Mouse (Mus musculus) hindbrain, embryonic 10.5 days (tissue): ENCODE results near the gene Adamts1. TPM values are rescaled to one million over a fixed set of nuclear protein-coding genes. Genes with fewer than 3 reads are reported as not detected.

Source experiments
- DNase-seq: peaks from one replicate; pipeline ENCODE4 v3.0.0-alpha.2; 2017; ENCODE audit warnings: low spot score
- H3K27ac ChIP-seq: fragments of 300-500 bp; sonication (generic); 2 replicates; pipeline ENCODE4 v1.5.1; 2016; ENCODE audit warnings: mild to moderate bottlenecking, moderate library complexity
- H3K27me3 ChIP-seq: fragments of 300-500 bp; sonication (generic); 2 replicates; pipeline ENCODE4 v1.6.1; 2016; ENCODE audit warnings: mild to moderate bottlenecking; ENCODE audit not compliant: poor library complexity, insufficient read depth, severe bottlenecking
- H3K36me3 ChIP-seq: fragments of 300-500 bp; sonication (generic); 2 replicates; pipeline ENCODE4 v1.6.1; 2016; ENCODE audit warnings: mild to moderate bottlenecking, moderate library complexity
- H3K4me1 ChIP-seq: fragments of 300-500 bp; sonication (generic); replicated peaks from 2 replicates; pipeline ENCODE4 v1.6.1; 2016; ENCODE audit warnings: mild to moderate bottlenecking
- H3K4me3 ChIP-seq: fragments of 300-500 bp; sonication (generic); 2 replicates; pipeline ENCODE4 v1.5.1; 2016; ENCODE audit warnings: mild to moderate bottlenecking, moderate library complexity
- H3K9me3 ChIP-seq: fragments of 300-500 bp; sonication (generic); 2 replicates; pipeline ENCODE4 v1.6.1; 2016; ENCODE audit warnings: mild to moderate bottlenecking, moderate library complexity
- WGBS: fragments of 180-500 bp; shearing (Covaris S2); methylation state at CpG from one replicate; pipeline ENCODE4 v1.1.7; 2016; 5-methylcytosine and 5-hydroxymethylcytosine counted together
- polyA plus RNA-seq: library from polyadenylated mRNA; unstranded; fragments of >200 nt; fragmentation: Nextera tagmentation; extraction: Ambion mirVana; gene quantifications from 2 replicates; pipeline ENCODE4 v1.2.1, GENCODE M21; 2016

Gene Adamts1
- polyA plus RNA-seq, 1 experiment from 2014 or later: 16.3 TPM

- no peak for DNase-seq
- peak overlapping the region; percentile 79 for H3K4me3 ChIP-seq
- no peaks in the 10 kb centered on the region for H3K27me3 ChIP-seq
- peaks cover 52% of the 10 kb centered on the region for H3K36me3 ChIP-seq
- H3K4me1 ChIP-seq: peaks cover 36% of the 10 kb centered on the region
- no peaks in the 10 kb centered on the region for H3K9me3 ChIP-seq
- no peak overlapping the region; the same call in 1 of the 2 replicates for H3K27ac ChIP-seq
- 78% methylated on average over 9 of the region's 9 CpGs for WGBS
Measured at GRCm38 (mm10) chr16:85799971-85800370, 2.9 kb downstream of the Adamts1 start.

- Histone ChIP-seq H3K27ac (no peak overlapping the region), H3K36me3 (peaks cover 60% of the 10 kb centered on the region), H3K4me1 (peaks cover 22% of the 10 kb centered on the region), H3K27me3 (no peaks in the 10 kb centered on the region), H3K9me3 (no peaks in the 10 kb centered on the region), H3K4me3 (no peak overlapping the region)
- no peak for DNase-seq
- whole genome bisulfite sequencing: 95% methylated on average over 7 of the region's 7 CpGs
Measured at GRCm38 (mm10) chr16:85798334-85798733, 4.6 kb downstream of the Adamts1 start.

- Histone ChIP-seq H3K4me3 (no peak overlapping the region), H3K27ac (no peak overlapping the region), H3K4me1 (peaks cover 16% of the 10 kb centered on the region), H3K36me3 (peaks cover 60% of the 10 kb centered on the region), H3K27me3 (no peaks in the 10 kb centered on the region), H3K9me3 (no peaks in the 10 kb centered on the region)
- no peak for DNase-seq
- 92% methylated on average over 4 of the region's 4 CpGs for WGBS
Measured at GRCm38 (mm10) chr16:85797161-85797560, 5.8 kb downstream of the Adamts1 start.

- H3K4me3 ChIP-seq: no peak overlapping the region
- no peak for DNase-seq
- H3K9me3 ChIP-seq: no peaks in the 10 kb centered on the region
- H3K27me3 ChIP-seq: no peaks in the 10 kb centered on the region
- no peak overlapping the region for H3K27ac ChIP-seq
- H3K4me1 ChIP-seq: peaks cover 9% of the 10 kb centered on the region
- 94% methylated on average over 7 of the region's 7 CpGs for WGBS
- H3K36me3 ChIP-seq: peaks cover 60% of the 10 kb centered on the region
Measured at GRCm38 (mm10) chr16:85795731-85796130, 7.2 kb downstream of the Adamts1 start.

GRCm38 (mm10) chr16:85793166-85793830 is 9.6 kb downstream of the Adamts1 start:
- 92% methylated on average over 4 of the region's 4 CpGs for WGBS
- Histone ChIP-seq H3K9me3 (no peaks in the 10 kb centered on the region), H3K36me3 (peaks cover 41% of the 10 kb centered on the region), H3K27ac (no peak overlapping the region), H3K4me1 (no peaks in the 10 kb centered on the region), H3K27me3 (no peaks in the 10 kb centered on the region), H3K4me3 (no peak overlapping the region)
- no peak for DNase-seq

GRCm38 (mm10) chr16:85781076-85781475 is 21.8 kb downstream of the Adamts1 start:
- DNase-seq: no peak
- H3K36me3 ChIP-seq: no peaks in the 10 kb centered on the region
- H3K4me1 ChIP-seq: no peaks in the 10 kb centered on the region
- H3K27ac ChIP-seq: no peak overlapping the region
- H3K27me3 ChIP-seq: no peaks in the 10 kb centered on the region
- no peaks in the 10 kb centered on the region for H3K9me3 ChIP-seq
- no peak overlapping the region for H3K4me3 ChIP-seq
- WGBS: 93% methylated on average over 2 of the region's 2 CpGs

- Histone ChIP-seq H3K9me3 (no peaks in the 10 kb centered on the region), H3K27me3 (no peaks in the 10 kb centered on the region), H3K4me1 (no peaks in the 10 kb centered on the region), H3K36me3 (no peaks in the 10 kb centered on the region), H3K4me3 (no peak overlapping the region), H3K27ac (no peak overlapping the region)
- no peak for DNase-seq
Measured at GRCm38 (mm10) chr16:85779775-85780174, 23.1 kb downstream of the Adamts1 start.

GRCm38 (mm10) chr16:85772272-85772671 is 30.6 kb downstream of the Adamts1 start:
- no peaks in the 10 kb centered on the region for H3K4me1 ChIP-seq
- 79% methylated on average over 3 of the region's 3 CpGs for WGBS
- DNase-seq: no peak
- no peaks in the 10 kb centered on the region for H3K9me3 ChIP-seq
- no peaks in the 10 kb centered on the region for H3K27me3 ChIP-seq
- no peak overlapping the region for H3K4me3 ChIP-seq
- H3K27ac ChIP-seq: no peak overlapping the region
- H3K36me3 ChIP-seq: no peaks in the 10 kb centered on the region

GRCm38 (mm10) chr16:85767341-85767740 is 35.6 kb downstream of the Adamts1 start:
- no peak for DNase-seq
- no peaks in the 10 kb centered on the region for H3K9me3 ChIP-seq
- no peak overlapping the region for H3K4me3 ChIP-seq
- no peaks in the 10 kb centered on the region for H3K27me3 ChIP-seq
- H3K4me1 ChIP-seq: no peaks in the 10 kb centered on the region
- no peaks in the 10 kb centered on the region for H3K36me3 ChIP-seq
- WGBS: 43% methylated on average over 4 of the region's 4 CpGs
- H3K27ac ChIP-seq: no peak overlapping the region

GRCm38 (mm10) chr16:85765697-85766096 is 37.2 kb downstream of the Adamts1 start:
- Histone ChIP-seq H3K27ac (no peak overlapping the region), H3K9me3 (no peaks in the 10 kb centered on the region), H3K4me3 (no peak overlapping the region), H3K4me1 (no peaks in the 10 kb centered on the region), H3K36me3 (no peaks in the 10 kb centered on the region), H3K27me3 (no peaks in the 10 kb centered on the region)
- DNase-seq: no peak
- 69% methylated on average over 8 of the region's 8 CpGs for WGBS

GRCm38 (mm10) chr16:85765167-85765566 is 37.7 kb downstream of the Adamts1 start:
- 80% methylated on average over 6 of the region's 6 CpGs for WGBS
- Histone ChIP-seq H3K4me3 (no peak overlapping the region), H3K4me1 (no peaks in the 10 kb centered on the region), H3K27me3 (no peaks in the 10 kb centered on the region), H3K27ac (no peak overlapping the region), H3K9me3 (no peaks in the 10 kb centered on the region), H3K36me3 (no peaks in the 10 kb centered on the region)
- no peak for DNase-seq

GRCm38 (mm10) chr16:85762052-85762665 is 40.8 kb downstream of the Adamts1 start:
- H3K27ac ChIP-seq: no peak overlapping the region
- no peaks in the 10 kb centered on the region for H3K27me3 ChIP-seq
- H3K36me3 ChIP-seq: no peaks in the 10 kb centered on the region
- WGBS: 84% methylated on average over 10 of the region's 10 CpGs
- no peaks in the 10 kb centered on the region for H3K4me1 ChIP-seq
- H3K9me3 ChIP-seq: no peaks in the 10 kb centered on the region
- no peak overlapping the region for H3K4me3 ChIP-seq
- no peak for DNase-seq

GRCm38 (mm10) chr16:85760961-85761580 is 41.8 kb downstream of the Adamts1 start:
- Histone ChIP-seq H3K27ac (no peak overlapping the region), H3K4me3 (no peak overlapping the region), H3K36me3 (no peaks in the 10 kb centered on the region), H3K9me3 (no peaks in the 10 kb centered on the region), H3K27me3 (no peaks in the 10 kb centered on the region), H3K4me1 (no peaks in the 10 kb centered on the region)
- 90% methylated on average over 7 of the region's 7 CpGs for WGBS
- no peak for DNase-seq
